Mouse (Mus musculus) embryonic facial prominence, embryonic 10.5 days (tissue): ENCODE results near the gene Gm2016. TPM values are rescaled to one million over a fixed set of nuclear protein-coding genes. Genes with fewer than 3 reads are reported as not detected.
"Not testable (repeated sequence)": the region's sequence is repeated elsewhere in the genome, so short reads cannot be mapped to it uniquely, and the experiment has no call there.

Source experiments
- DNase-seq: peaks from one replicate; pipeline ENCODE4 v3.0.0-alpha.2; 2017; ENCODE audit warnings: low spot score
- H3K27ac ChIP-seq: fragments of 300-500 bp; sonication (generic); replicated peaks from 2 replicates; pipeline ENCODE4 v1.5.1; 2016; ENCODE audit warnings: mild to moderate bottlenecking
- H3K27me3 ChIP-seq: fragments of 300-500 bp; sonication (generic); replicated peaks from 2 replicates; pipeline ENCODE4 v1.6.1; 2016; ENCODE audit warnings: low read depth, mild to moderate bottlenecking; ENCODE audit not compliant: poor library complexity, severe bottlenecking
- H3K36me3 ChIP-seq: fragments of 300-500 bp; sonication (generic); replicated peaks from 2 replicates; pipeline ENCODE4 v1.6.1; 2016; ENCODE audit warnings: mild to moderate bottlenecking, moderate library complexity
- H3K4me1 ChIP-seq: fragments of 300-500 bp; sonication (generic); 2 replicates; pipeline ENCODE4 v1.6.1; 2016
- H3K4me3 ChIP-seq: fragments of 300-500 bp; sonication (generic); 2 replicates; pipeline ENCODE4 v1.5.1; 2016; ENCODE audit warnings: mild to moderate bottlenecking, moderate library complexity
- H3K9me3 ChIP-seq: fragments of 300-500 bp; sonication (generic); 2 replicates; pipeline ENCODE4 v1.6.1; 2016; ENCODE audit warnings: mild to moderate bottlenecking
- WGBS: fragments of 180-500 bp; shearing (Covaris S2); methylation state at CpG from one replicate; pipeline ENCODE4 v1.1.7; 2016; 5-methylcytosine and 5-hydroxymethylcytosine counted together
- polyA plus RNA-seq: library from polyadenylated mRNA; unstranded; fragments of >200 nt; fragmentation: Nextera tagmentation; extraction: Ambion mirVana; gene quantifications from 2 replicates; pipeline ENCODE4 v1.2.1, GENCODE M21; 2016

Gm2016 gene
- polyA plus RNA-seq = not detected in 2 replicates

DNA sequence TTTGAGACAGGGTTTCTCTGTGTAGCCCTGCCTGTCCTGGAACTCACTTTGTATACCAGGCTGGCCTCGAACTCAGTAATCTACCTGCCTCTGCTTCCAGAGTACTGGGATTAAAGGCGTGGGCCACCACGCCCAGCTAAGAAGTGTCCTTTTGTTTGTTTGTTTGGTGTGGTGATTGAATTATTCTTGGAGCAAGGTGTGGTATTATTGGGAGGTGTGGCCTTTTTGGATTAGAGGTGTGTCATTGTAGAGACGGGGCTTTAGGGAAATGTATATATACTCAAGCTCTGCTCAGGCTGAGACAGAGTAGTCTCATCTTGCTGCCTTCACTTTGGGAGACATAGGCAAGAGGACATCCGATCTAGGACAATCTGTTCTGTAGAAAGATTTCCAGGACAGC lies at the start of gene Gm2016:
TSS of gene Gm2016 (plus strand) at position 301 of the 400 bp plus-strand sequence.
- not testable (repeated sequence) for DNase-seq, H3K9me3 ChIP-seq, H3K4me1 ChIP-seq, H3K27me3 ChIP-seq, H3K27ac ChIP-seq, H3K36me3 ChIP-seq, H3K4me3 ChIP-seq
- WGBS = 86% methylated on average over 5 of the region's 5 CpGs

DNA sequence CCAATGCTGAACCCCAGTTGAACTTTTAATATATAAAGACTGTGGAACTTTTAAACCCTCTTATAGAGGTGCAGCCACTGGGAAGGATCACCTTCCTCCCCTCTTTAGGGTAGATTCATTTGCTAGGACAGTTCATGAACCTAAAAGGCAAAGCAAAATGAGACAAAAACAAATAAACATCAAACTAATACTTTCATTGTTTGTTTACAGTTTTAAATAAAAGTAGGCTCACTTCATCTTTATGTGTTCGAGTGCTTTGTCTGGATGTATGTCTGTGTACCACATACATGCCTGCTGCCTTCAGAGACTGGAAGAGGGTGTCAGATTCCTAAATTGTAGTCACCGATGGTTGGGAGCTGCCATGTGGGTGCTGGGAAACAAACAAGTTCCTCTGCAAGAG lies 31.6 kb upstream of the Gm2016 start, which contains the start of gene Gm2001:
TSS of gene Gm2001 (minus strand) at position 101 of the 400 bp plus-strand sequence.
- not testable (repeated sequence) for H3K4me1 ChIP-seq, H3K9me3 ChIP-seq, H3K36me3 ChIP-seq, H3K4me3 ChIP-seq, H3K27ac ChIP-seq, DNase-seq, H3K27me3 ChIP-seq
- 74% methylated on average over 2 of the region's 2 CpGs for WGBS

GRCm38 (mm10) chr12:87850657-87851056 lies 23.2 kb upstream of the Gm2016 start:
- H3K36me3 ChIP-seq, DNase-seq, H3K4me3 ChIP-seq, H3K4me1 ChIP-seq, H3K27ac ChIP-seq, H3K27me3 ChIP-seq, H3K9me3 ChIP-seq: not testable (repeated sequence)
- WGBS = no CpG with 5 or more reads among the region's 2 CpGs

DNA sequence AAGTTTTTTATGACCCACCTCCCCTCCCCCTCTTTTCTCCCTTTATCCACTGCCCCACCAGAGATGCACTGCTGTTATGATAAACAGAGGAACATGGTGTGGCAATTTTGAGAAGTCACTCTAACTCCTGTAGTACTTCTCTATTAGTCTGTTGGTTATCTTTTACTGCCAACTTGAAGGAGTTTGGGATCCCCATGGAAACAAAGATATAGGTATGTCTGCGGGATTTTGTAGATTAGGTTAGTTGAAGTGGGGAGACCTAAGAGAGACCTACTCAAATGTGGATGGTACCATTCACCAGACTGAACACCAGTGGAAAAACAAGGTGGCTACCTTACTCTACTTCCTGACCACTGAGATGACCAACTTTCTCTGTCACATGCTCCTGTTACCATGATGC lies 17.8 kb upstream of the Gm2016 start:
- 91% methylated on average over 1 of the region's 1 CpGs for WGBS
- not testable (repeated sequence) for H3K9me3 ChIP-seq, H3K27ac ChIP-seq, H3K36me3 ChIP-seq, H3K4me3 ChIP-seq, DNase-seq, H3K27me3 ChIP-seq, H3K4me1 ChIP-seq

- not testable (repeated sequence) for H3K9me3 ChIP-seq, H3K4me3 ChIP-seq, H3K4me1 ChIP-seq, H3K27ac ChIP-seq, H3K36me3 ChIP-seq, H3K27me3 ChIP-seq
- DNase-seq = peak; percentile 7
- WGBS = 87% methylated on average over 23 of the region's 23 CpGs
Observed at GRCm38 (mm10) chr12:87861740-87862692, 11.9 kb upstream of the Gm2016 start.

- not testable (repeated sequence) for H3K9me3 ChIP-seq, H3K27ac ChIP-seq, H3K4me1 ChIP-seq, H3K4me3 ChIP-seq, DNase-seq, H3K27me3 ChIP-seq, H3K36me3 ChIP-seq
- WGBS = 93% methylated on average over 10 of the region's 11 CpGs
Observed at GRCm38 (mm10) chr12:87863638-87864037, 10.2 kb upstream of the Gm2016 start.

DNA sequence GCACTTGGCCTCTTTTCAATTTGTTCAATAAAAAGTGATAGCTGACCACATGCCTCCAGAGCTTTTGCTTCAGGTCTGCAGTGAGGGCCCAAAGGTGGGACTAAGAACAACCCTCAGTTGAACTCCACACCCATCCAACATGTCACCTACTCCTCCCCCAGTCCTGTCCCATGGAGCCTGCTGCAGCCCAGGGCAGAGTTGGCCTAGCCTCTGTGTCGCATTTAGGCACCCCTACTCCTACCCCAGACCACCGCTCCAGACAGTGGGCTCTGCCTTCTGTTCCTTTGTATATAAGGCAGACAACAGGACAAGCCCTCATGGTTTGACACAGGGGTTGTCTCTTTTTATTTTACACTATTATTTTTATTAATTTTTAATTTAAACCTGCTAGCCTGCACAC lies 9.8 kb upstream of the Gm2016 start:
- DNase-seq, H3K9me3 ChIP-seq, H3K27ac ChIP-seq, H3K4me1 ChIP-seq, H3K27me3 ChIP-seq, H3K36me3 ChIP-seq, H3K4me3 ChIP-seq: not testable (repeated sequence)
- WGBS = 85% methylated on average over 2 of the region's 2 CpGs

GRCm38 (mm10) chr12:87895070-87895469 lies 21.2 kb downstream of the Gm2016 start, which contains the start of gene Gm2022:
Gene Gm2022 (plus strand): TSS chr12:87895370.
- not testable (repeated sequence) for DNase-seq, H3K27me3 ChIP-seq, H3K9me3 ChIP-seq, H3K27ac ChIP-seq, H3K4me1 ChIP-seq, H3K36me3 ChIP-seq, H3K4me3 ChIP-seq
- WGBS = 88% methylated on average over 1 of the region's 1 CpGs

DNA sequence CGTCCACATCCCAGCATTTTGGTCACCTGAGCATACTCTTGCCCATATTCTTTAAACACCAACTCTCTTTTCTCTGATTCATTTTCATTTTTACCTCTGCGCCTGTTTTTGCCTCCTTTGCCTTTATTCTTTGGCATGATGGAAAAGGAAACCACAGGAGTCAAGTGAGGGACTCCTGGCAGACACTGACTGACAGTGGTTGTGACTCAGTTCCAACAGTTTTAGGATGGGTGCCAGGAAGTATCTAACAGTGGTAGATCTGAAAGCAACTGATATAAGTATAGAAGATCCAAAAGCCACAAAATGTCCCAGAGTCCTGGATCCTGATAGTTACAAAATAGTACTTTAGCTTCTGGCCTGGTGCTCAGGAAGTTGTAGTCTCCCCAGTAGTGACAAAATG lies 45.8 kb downstream of the Gm2016 start, which contains the start of gene Gm2035:
TSS of gene Gm2035 (minus strand) at position 137 of the 400 bp plus-strand sequence.
- not testable (repeated sequence) for H3K4me3 ChIP-seq, DNase-seq, H3K27ac ChIP-seq, H3K36me3 ChIP-seq, H3K27me3 ChIP-seq, H3K4me1 ChIP-seq, H3K9me3 ChIP-seq
- 81% methylated on average over 2 of the region's 2 CpGs for WGBS

Other genes starting within 250 kb of the Gm2016 start
- gene Gm16381, start 229.5 kb upstream of the Gm2016 start, polyA plus RNA-seq = not detected in 2 replicates
- gene Gm21319, start 98.3 kb upstream of the Gm2016 start, polyA plus RNA-seq = not detected in 2 replicates
- gene Gm21936, start 78.6 kb upstream of the Gm2016 start, polyA plus RNA-seq = not detected in 2 replicates
- gene BB287469, start 57.5 kb upstream of the Gm2016 start, polyA plus RNA-seq = not detected in 2 replicates
- not detected in 2 replicates for gene Gm2001, start 31.7 kb upstream of the Gm2016 start, polyA plus RNA-seq
- not detected in 2 replicates for gene Gm2022, start 21.3 kb downstream of the Gm2016 start, polyA plus RNA-seq
- not detected in 2 replicates for gene Gm2035, start 45.8 kb downstream of the Gm2016 start, polyA plus RNA-seq
- not detected in 2 replicates for gene Gm2042, start 80.0 kb downstream of the Gm2016 start, polyA plus RNA-seq
- gene Gm2075, start 137.8 kb downstream of the Gm2016 start, polyA plus RNA-seq = not detected in 2 replicates
- gene Gm6803, start 144.7 kb downstream of the Gm2016 start, polyA plus RNA-seq = not detected in 2 replicates
- not detected in 2 replicates for gene Gm2056, start 152.9 kb downstream of the Gm2016 start, polyA plus RNA-seq
- gene Gm16368, start 209.6 kb downstream of the Gm2016 start, polyA plus RNA-seq = not detected in 2 replicates